Comparison of ENCODE assay signal across 9 mouse cellular contexts in genomic region chr10:84357997-84358737, GRCm38 (mm10).
A peak's percentile ranks its signal among the peaks of the same experiment; 100 is the strongest.
DNase-seq lines count a peak whose midpoint lies in the region; ATAC-seq and TF ChIP-seq lines count a peak whose summit lies in the region.
"Had no signal": no experiment of that assay in that cellular context is flagged by ENCODE, and none has a peak within 500 bp of the region (broad histone marks: within the 10 kb centered on the region; RNA-seq: fewer than 3 reads in every experiment).

No protein-coding gene starts in this region.

- peaks cover 23% of the 10 kb centered on the region for H3K4me1 ChIP-seq in megakaryocyte, embryonic 14.5 days
- no peaks in the 10 kb centered on the region for H3K4me1 ChIP-seq in forebrain, postnatal 0 days (ENCODE audit: insufficient read depth)

- 28% methylated on average over 4 of the region's 4 CpGs for whole genome bisulfite sequencing in forebrain, postnatal 0 days

- peaks cover 23% of the 10 kb centered on the region for H3K27me3 ChIP-seq in megakaryocyte, embryonic 14.5 days (replicated peaks)
- H3K27me3 ChIP-seq in forebrain, postnatal 0 days (ENCODE audit: insufficient read depth, low read length) = no peaks in the 10 kb centered on the region

- H3K36me3 ChIP-seq in megakaryocyte, embryonic 14.5 days (replicated peaks; ENCODE audit: low read length) = no peaks in the 10 kb centered on the region
- no peaks in the 10 kb centered on the region for H3K36me3 ChIP-seq in forebrain, postnatal 0 days (ENCODE audit: insufficient read depth)

- no peak overlapping the region for H3K9ac ChIP-seq in forebrain, postnatal 0 days

- H3K27ac ChIP-seq in forebrain, postnatal 0 days (ENCODE audit: low read depth, low read length) = peak overlapping the region; percentile 81
- H3K27ac ChIP-seq: kidney, postnatal 0 days had no signal

- peak overlapping the region; percentile 10; the same call in 1 of the 2 replicates for H3K4me2 ChIP-seq in forebrain, postnatal 0 days (ENCODE audit: low read depth)

- no peak for ATAC-seq in megakaryocyte, adult 5-6 weeks (ENCODE audit: poor library complexity, severe bottlenecking)
- peak; percentile 97 for ATAC-seq in forebrain, postnatal 0 days

- no peak for TF ChIP-seq CTCF in forebrain, postnatal 0 days (IDR thresholded peaks at IDR 0.05; ENCODE audit: low read depth)

- H3K9me3 ChIP-seq in megakaryocyte, embryonic 14.5 days = no peaks in the 10 kb centered on the region
- no peaks in the 10 kb centered on the region for H3K9me3 ChIP-seq in forebrain, postnatal 0 days (ENCODE audit: low read length)

- H3K4me3 ChIP-seq in megakaryocyte, embryonic 14.5 days (replicated peaks) = peak overlapping the region; percentile 38
- no peak overlapping the region for H3K4me3 ChIP-seq in forebrain, postnatal 0 days (ENCODE audit: low read depth, low read length)

- DNase-seq in forebrain, postnatal 0 days = peak; percentile 96
- DNase-seq in left cerebral cortex, adult 11 months (ENCODE audit: low spot score) = peak; percentile 76
- DNase-seq in right cerebral cortex, postnatal 36 days (ENCODE audit: low spot score in 2 of 2) = peak; percentile 86 to 92
- DNase-seq in spleen, adult 18-20 months = no peak
- DNase-seq in natural killer cell, adult 2 months (ENCODE audit: low spot score in 2 of 2) = no peak
- no peak for DNase-seq in thymus, postnatal 25 days

Comparison
In these comparisons a context has a peak if more than half of its experiments do, and no peak if none do; other contexts are left out.
1. DNase-seq: peak in forebrain, postnatal 0 days (single experiment), left cerebral cortex, adult 11 months (single experiment) and right cerebral cortex, postnatal 36 days (2 of 2); none in spleen, adult 18-20 months (0 of 2), natural killer cell, adult 2 months (0 of 2) and thymus, postnatal 25 days (single experiment).